Mouse (Mus musculus) thymus, postnatal 4 days (tissue): ENCODE measurements around the gene Krt10.
A peak's percentile ranks its signal among the peaks of the same experiment; 100 is the strongest.

Experiments used
- DNase-seq: peaks from one replicate; pipeline ENCODE4 v3.0.0; 2021

The Krt10 gene

GRCm38 (mm10) chr11:99389264-99389663, at the start of gene Krt10:
Gene Krt10 (minus strand): TSS chr11:99389364.
- DNase-seq: no peak

DNA sequence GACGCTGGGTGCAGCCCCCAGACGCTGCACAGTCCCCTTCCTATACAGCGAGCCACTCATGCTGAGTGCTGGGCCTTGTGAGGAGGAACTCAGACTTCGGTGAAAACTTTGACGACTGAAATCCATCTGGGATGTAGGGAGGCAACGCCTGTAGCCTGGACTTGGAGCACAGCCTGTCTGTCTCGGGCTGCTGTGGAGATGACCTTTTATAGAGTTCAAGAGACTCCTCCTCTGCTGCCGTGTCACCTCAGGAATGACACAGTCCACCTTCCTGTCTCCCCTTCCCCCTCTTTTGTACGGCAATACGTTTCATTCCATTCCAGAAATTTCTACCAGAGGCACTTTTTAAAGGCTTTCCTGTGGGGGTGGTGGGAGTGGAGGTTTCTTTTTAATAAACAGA, 48.8 kb upstream of the Krt10 start, which contains the start of gene Krt20:
TSS of gene Krt20 (minus strand) at position 179 of the 400 bp plus-strand sequence.
- DNase-seq: no peak

DNA sequence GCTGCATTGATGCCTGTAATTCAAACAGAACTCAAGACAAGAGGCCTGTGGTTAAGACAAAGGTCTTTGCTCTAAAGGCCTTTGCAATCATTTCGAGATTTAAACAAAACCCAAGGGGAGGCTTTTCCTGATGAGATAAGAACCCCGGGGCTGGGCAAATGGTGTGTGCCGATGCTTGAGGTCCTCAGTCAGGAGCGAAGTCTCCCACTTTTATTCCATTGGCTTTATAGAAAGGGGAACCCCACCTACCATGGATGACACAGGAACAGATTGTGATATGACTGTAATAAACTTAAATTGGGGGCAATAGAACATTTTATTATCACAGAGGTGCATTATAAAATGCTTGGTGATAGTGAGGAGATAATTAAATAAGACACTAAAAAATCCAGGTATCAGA, 47.5 kb upstream of the Krt10 start:
- no peak for DNase-seq

GRCm38 (mm10) chr11:99430670-99431069, 41.5 kb upstream of the Krt10 start:
- DNase-seq: peak; percentile 14

DNA sequence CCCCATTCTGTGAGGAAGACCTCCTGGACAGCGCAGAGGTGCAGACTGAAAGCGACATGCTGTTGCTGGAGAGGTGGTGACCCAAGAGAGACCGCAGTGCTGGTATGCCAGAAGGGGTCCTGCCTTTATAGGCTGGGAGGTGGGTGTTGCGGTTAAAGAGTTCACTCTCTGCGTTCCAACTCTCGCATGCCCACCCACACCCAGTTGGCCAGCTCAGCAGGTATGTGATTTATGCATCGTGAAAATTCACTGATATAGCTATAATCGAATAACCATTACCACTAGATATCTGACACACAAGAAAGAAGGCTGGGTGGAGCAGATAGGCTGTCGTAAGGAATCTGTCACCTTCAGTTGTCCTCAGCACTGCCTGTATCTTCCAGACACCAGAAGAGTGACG, 33.0 kb upstream of the Krt10 start, which contains the start of gene Krt12:
TSS of gene Krt12 (minus strand) at position 101 of the 400 bp plus-strand sequence.
- DNase-seq: no peak

GRCm38 (mm10) chr11:99420586-99420985, 31.4 kb upstream of the Krt10 start:
- no peak for DNase-seq

GRCm38 (mm10) chr11:99417819-99418218, 28.7 kb upstream of the Krt10 start:
- DNase-seq: no peak

- DNase-seq: no peak
These were observed 27.7 kb upstream of the Krt10 start for GRCm38 (mm10) chr11:99416902-99417301.

- DNase-seq: no peak
These were observed 25.4 kb upstream of the Krt10 start for GRCm38 (mm10) chr11:99414463-99415147.

- DNase-seq: peak; percentile 59
These were observed 24.1 kb upstream of the Krt10 start for GRCm38 (mm10) chr11:99413247-99413646.

DNA sequence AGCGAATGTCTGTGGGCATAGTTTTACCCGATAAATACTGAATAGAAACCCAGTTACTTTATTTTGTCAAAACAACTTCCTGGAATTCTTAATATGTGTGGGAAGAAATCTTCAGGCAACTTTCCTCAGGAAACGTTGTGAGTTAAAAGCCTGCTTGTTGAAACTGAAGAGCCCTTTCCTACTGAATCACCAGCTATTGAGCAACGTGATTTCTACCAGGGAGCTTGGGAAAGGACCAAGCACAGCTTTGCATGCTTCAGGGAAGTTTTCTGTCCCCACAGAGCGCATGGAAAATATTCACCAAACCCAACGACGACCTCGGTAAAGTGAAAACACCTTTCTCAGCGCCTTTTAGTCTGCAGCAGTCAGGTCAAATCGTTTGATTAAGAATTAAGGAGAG, 17.0 kb upstream of the Krt10 start:
- no peak for DNase-seq

DNA sequence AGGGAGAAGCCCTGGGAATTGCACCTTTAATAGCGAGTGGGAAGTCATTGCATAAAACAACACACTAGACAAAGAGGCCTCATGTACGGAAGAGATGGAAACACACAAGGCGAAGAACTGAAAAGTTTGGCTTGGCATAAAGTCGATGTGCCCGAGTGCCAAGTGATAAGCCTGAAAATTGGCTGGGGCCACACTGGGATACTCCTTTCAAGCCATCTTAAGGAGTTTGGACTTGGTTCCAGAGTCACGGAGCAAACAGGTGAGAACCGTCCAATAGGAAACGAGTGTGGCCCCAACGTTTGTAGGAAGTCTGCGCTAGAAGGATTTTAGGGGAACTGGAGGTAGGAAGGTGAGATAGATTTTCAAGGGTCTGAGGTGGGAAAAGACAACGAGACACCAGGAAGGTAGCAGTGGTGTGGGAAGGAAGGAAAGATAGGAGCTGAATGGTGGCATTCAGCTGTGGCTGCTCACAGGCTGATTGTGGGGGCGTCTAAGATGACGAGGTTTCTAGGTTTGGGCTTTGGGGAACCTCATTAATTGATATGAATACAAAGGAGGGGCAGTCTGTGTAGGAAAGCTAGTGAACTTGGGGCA, 10.9 kb upstream of the Krt10 start:
- DNase-seq: no peak

DNA sequence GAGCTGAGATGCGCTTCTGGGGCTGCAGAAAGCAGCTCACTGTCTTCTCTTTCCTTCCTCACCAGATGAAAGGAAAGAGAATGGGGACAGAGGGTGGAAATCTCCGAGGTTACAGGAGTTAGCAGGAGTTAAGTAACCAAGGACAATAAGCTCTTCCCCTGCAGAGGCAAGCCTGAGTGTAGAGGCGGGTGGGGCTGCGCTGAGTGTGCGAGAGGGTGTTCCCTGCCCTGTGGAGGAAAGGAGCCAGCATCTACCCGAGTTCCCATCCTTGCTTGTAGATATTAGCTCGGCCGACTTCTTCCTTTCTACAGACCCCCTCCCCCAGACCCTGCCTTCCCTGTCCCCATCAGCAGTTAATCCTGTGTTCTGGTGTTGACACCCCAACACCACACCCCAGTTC, 9.7 kb upstream of the Krt10 start:
- no peak for DNase-seq

DNA sequence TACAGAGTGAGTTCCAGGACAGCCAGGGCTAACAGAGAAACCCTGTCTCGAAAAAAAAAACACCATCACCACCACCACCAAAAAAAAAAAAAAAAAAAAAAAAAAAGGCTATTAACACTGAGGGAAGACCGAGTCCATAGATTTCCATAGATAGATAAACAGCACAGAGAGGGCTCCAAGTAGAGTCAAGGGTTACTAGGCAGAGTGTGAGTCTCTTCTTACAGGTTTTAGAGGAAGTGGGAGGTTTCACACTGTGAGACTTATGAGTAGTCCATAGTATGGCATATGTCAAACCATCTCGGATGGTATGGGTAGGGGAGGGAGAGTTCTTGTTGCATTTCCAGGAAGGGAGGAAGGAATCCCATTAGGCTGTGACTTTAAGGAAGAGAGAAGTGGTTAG, 8.9 kb upstream of the Krt10 start:
- no peak for DNase-seq

DNA sequence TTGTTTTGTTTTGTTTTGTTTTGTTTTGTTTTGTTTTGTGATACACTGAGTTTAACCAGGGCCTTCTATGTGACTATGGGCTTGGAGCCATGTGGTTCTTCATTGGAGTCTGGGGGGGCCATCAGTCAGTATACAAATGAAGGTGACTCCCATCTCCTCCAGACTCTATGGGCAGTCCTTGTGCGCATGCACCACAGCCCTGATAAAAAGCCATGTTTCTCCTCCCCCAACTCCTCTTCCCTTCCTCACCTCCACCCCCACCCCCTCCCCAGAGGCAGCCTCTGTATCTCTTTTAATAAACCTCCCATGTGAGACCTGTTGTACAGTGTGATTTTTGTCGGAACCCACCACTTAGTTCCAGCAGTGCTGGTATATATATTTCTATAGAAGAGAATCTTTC, 7.5 kb upstream of the Krt10 start:
- DNase-seq: no peak

DNA sequence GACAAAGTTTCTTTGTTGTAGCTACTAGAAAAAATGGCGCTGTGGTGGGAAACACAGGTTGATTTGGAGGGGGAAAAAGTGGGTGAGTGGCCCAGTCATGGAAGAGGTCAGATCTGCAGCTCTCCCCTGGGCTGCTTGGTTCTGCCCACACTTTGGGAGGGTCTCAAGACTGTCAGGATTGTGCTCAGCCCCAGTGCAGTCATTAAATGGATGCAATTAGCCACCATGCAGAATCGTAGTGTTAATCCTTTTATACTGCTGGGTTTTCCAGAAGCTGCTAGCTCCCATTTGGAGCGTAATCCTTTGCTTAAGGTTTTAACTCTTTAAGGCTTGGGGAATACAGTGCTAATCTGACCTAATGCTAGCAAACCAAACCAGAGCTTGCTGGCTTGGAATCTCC, 6.9 kb upstream of the Krt10 start:
- no peak for DNase-seq

DNA sequence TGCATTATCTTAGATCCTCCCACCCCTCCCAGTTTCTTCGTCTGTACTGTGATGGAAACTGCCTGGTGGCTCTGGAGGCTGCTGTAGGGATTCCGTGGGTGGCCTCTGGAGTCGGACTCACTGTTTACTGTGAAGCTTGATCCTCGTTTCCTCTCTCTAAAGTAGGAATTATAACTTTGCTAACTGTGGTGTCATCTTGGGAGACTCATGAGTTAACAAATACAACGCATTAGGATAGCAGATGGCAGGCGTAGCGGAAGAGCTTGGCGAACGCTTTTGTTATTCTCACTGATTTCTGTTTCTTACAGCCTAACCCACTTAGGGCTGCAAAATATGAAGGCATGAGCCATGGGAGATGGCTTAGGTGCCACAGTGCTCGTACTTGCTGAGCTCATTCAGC, 3.3 kb upstream of the Krt10 start:
- no peak for DNase-seq

DNA sequence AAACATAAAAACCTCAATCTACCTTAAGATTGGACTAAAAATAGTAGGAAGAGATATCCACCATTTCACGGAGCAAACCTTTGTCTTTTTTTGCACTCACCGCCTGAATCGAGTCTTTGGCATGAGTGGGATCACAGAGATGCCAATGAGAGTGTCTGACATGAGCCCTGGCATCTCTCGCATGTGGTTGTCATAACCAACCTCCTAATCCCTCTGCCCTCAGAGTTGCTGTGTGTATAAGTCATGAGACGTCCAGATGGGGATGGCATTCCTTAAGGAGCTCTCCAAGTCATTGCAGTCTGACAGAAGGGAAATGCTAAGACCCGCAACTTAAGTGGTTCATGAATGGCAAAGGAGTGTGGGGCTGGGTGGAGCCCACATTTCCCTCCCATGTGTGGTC, 2.2 kb upstream of the Krt10 start:
- DNase-seq: no peak

- no peak for DNase-seq
These were observed 1.7 kb upstream of the Krt10 start for GRCm38 (mm10) chr11:99390866-99391265.

- DNase-seq: no peak
These were observed 503 bp downstream of the Krt10 start for GRCm38 (mm10) chr11:99388661-99389060.

DNA sequence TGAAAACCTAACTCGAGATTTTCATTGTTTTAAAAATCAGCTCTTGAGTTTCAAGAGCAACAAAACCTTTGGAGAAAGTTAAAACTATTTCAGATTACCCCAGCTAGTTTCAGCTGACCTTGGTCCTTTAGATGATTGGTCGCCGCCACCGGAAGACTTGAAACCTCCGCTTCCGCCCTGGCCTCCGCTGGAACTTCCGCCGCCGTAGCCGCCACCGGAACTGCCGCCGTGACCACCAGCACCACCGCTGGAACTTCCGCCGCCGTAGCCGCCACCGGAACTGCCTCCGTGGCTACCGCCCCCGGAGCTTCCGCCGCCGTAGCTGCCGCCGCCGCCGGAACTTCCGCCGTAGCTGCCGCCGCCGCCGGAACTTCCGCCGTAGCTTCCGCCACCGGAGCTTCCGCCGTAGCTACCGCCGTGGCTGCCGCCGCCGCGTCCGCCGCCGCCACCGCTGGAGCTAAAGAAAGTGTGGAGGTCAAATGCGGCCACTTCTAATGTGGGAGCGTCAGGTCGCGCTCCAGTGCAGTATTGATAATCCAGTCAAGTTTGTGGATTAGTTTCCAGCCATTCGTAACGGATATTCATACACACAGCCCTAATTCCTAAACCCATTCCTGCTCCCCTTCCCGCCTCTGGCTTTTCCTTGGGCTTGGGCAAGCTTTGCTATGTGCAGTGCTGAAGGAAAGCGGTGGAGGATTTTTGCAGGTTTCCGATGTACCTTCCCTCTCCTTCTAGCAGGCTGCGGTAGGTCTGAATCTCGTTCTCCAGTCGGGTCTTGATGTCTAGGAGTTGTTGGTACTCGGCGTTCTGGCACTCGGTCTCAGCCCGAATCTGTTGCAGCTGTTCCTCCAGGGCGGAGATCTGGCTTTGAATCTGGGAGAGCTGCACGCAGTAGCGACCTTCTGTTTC, 3.1 kb downstream of the Krt10 start:
- DNase-seq: peak; percentile 82

- DNase-seq: peak; percentile 83
These were observed 9.6 kb downstream of the Krt10 start for GRCm38 (mm10) chr11:99379568-99379967.

- no peak for DNase-seq
These were observed 14.4 kb downstream of the Krt10 start, which contains the start of gene Krt28 for GRCm38 (mm10) chr11:99374803-99375202. Gene Krt28 (minus strand): TSS chr11:99374903.
